Mouse (Mus musculus) layer of hippocampus, postnatal 36 days (tissue): ENCODE measurements around the gene Laptm4a. TPM values are rescaled to one million over a fixed set of nuclear protein-coding genes. Genes with fewer than 3 reads are reported as not detected.

Experiments used
- DNase-seq, 2 experiments: peaks; one replicate each; pipeline ENCODE4 v3.0.0; 2022
- total RNA-seq, 2 experiments: library from RNA; stranded (reverse); gene quantifications; 2 replicates each; pipeline ENCODE4 v1.2.3; 2021

The Laptm4a gene
- total RNA-seq, 2 experiments from 2014 or later = 211 to 225 TPM

- no peak for DNase-seq
Measured at GRCm38 (mm10) chr12:8961607-8962316, 40.3 kb downstream of the Laptm4a start.

GRCm38 (mm10) chr12:8969828-8970227, 48.4 kb downstream of the Laptm4a start:
- DNase-seq = no peak

GRCm38 (mm10) chr12:8973820-8974465, 52.5 kb downstream of the Laptm4a start, which contains the start of gene Wdr35:
TSS of gene Wdr35 (plus strand) at chr12:8973892.
- DNase-seq = peak; percentile 91 to 92

- DNase-seq = no peak
Measured at GRCm38 (mm10) chr12:8975076-8975475, 53.6 kb downstream of the Laptm4a start.

Other genes starting within 250 kb of the Laptm4a start
- gene Pum2, start 247.5 kb upstream of the Laptm4a start, total RNA-seq = 100 to 1,000 TPM; 194 to 203 TPM
- gene Sdc1, start 150.3 kb upstream of the Laptm4a start, total RNA-seq = 1 to 10 TPM in 1 of 2 experiments, under 1 TPM in 1; 0.52 to 1.4 TPM
- not detected for gene Matn3, start 26.3 kb downstream of the Laptm4a start, total RNA-seq
- gene Wdr35, start 52.2 kb downstream of the Laptm4a start, total RNA-seq = 10 to 100 TPM; 43.8 to 44.5 TPM
- 1 to 10 TPM; 4.5 to 5.7 TPM for gene Ttc32, start 108.3 kb downstream of the Laptm4a start, total RNA-seq